Mouse (Mus musculus) limb, embryonic 14.5 days (tissue): ENCODE data around the gene Arih1. TPM values are rescaled to one million over a fixed set of nuclear protein-coding genes. Genes with fewer than 3 reads are reported as not detected.

Source experiments
- ATAC-seq: fragments of 200-750 bp; cut with Nextera tagmentation; 2 replicates; pipeline ENCODE4 v1.8.0; 2017; ENCODE audit warnings: low read depth, moderate number of reproducible peaks, moderate TSS enrichment; ENCODE audit not compliant: low FRiP score
- DNase-seq: peaks from one replicate; pipeline ENCODE4 v3.0.0-alpha.2; 2015; ENCODE audit warnings: low spot score
- H3K27ac ChIP-seq: fragments of 300-500 bp; sonication (generic); replicated peaks from 2 replicates; pipeline ENCODE4 v1.5.1; 2014; ENCODE audit warnings: low read depth, mild to moderate bottlenecking, low read length, moderate library complexity, mixed read lengths
- H3K27me3 ChIP-seq: fragments of 300-500 bp; sonication (generic); 2 replicates; pipeline ENCODE4 v1.6.1; 2014; ENCODE audit warnings: low read length, mixed read lengths; ENCODE audit not compliant: control insufficient read depth, insufficient read depth
- H3K36me3 ChIP-seq: fragments of 300-500 bp; sonication (generic); 2 replicates; pipeline ENCODE4 v1.6.1; 2014; ENCODE audit warnings: mild to moderate bottlenecking, low read length, moderate library complexity, mixed read lengths; ENCODE audit not compliant: control insufficient read depth, insufficient read depth
- H3K4me1 ChIP-seq: fragments of 300-500 bp; sonication (generic); 2 replicates; pipeline ENCODE4 v1.6.1; 2014; ENCODE audit warnings: antibody characterized with exemption, low read length, mixed read lengths; ENCODE audit not compliant: control insufficient read depth, insufficient read depth
- H3K4me2 ChIP-seq: fragments of 300-500 bp; sonication (generic); replicated peaks from 2 replicates; pipeline ENCODE4 v1.6.1; 2014; ENCODE audit warnings: low read depth, mild to moderate bottlenecking, low read length, moderate library complexity; ENCODE audit not compliant: severe bottlenecking
- H3K4me3 ChIP-seq: fragments of 300-500 bp; sonication (generic); replicated peaks from 2 replicates; pipeline ENCODE4 v1.5.1; 2014; ENCODE audit warnings: low read length
- H3K9ac ChIP-seq: fragments of 300-500 bp; sonication (generic); 2 replicates; pipeline ENCODE4 v1.6.1; 2014; ENCODE audit warnings: mild to moderate bottlenecking, low read depth, low read length, moderate library complexity; ENCODE audit not compliant: severe bottlenecking
- H3K9me3 ChIP-seq: fragments of 300-500 bp; sonication (generic); 2 replicates; pipeline ENCODE4 v1.6.1; 2016; ENCODE audit warnings: low read length; ENCODE audit not compliant: control insufficient read depth
- POLR2A ChIP-seq: fragments of 200-500 bp; IDR thresholded peaks from 2 replicates; pipeline ENCODE4 v1.8.0; 2012; ENCODE audit warnings: inconsistent platforms, mild to moderate bottlenecking, moderate library complexity, borderline replicate concordance; ENCODE audit not compliant: insufficient read depth, insufficient read length; ENCODE audit errors: extremely low read depth
- WGBS: fragments of 180-500 bp; shearing (Covaris S2); extraction: QIAGEN DNeasy Blood & Tissue Kit; methylation state at CpG from one replicate; pipeline ENCODE4 v1.1.7; 2014; 5-methylcytosine and 5-hydroxymethylcytosine counted together
- polyA plus RNA-seq, 2 experiments: library from polyadenylated mRNA; depleted of rRNA in 1 of 2; stranded (reverse) in 1 of 2; unstranded in 1 of 2; fragments of >200 nt; fragmentation: Nextera tagmentation in 1 of 2; extraction: Ambion mirVana in 1 of 2; gene quantifications; 2 replicates each; pipeline versions ENCODE4 v1.2.1 to v1.2.3; 2012 to 2014

Arih1 gene
- polyA plus RNA-seq, 2 experiments, result 16.8 to 48.6 TPM

GRCm38 (mm10) chr9:59527580-59527979 is 41.2 kb upstream of the Arih1 start:
- TF ChIP-seq POLR2A, result no peak
- no peaks in the 10 kb centered on the region for H3K9me3 ChIP-seq
- 81% methylated on average over 3 of the region's 3 CpGs for WGBS
- H3K36me3 ChIP-seq, result no peaks in the 10 kb centered on the region
- H3K27me3 ChIP-seq, result no peaks in the 10 kb centered on the region
- no peak for DNase-seq
- no peaks in the 10 kb centered on the region for H3K4me1 ChIP-seq
- ATAC-seq, result no peak
- no peak overlapping the region for H3K9ac ChIP-seq
- no peak overlapping the region for H3K27ac ChIP-seq
- H3K4me3 ChIP-seq, result no peak overlapping the region
- H3K4me2 ChIP-seq, result no peak overlapping the region

GRCm38 (mm10) chr9:59526727-59527126 is 40.3 kb upstream of the Arih1 start:
- ATAC-seq, result no peak
- no peaks in the 10 kb centered on the region for H3K27me3 ChIP-seq
- H3K4me3 ChIP-seq, result no peak overlapping the region
- no peaks in the 10 kb centered on the region for H3K36me3 ChIP-seq
- H3K9ac ChIP-seq, result no peak overlapping the region
- no peak overlapping the region for H3K27ac ChIP-seq
- H3K4me1 ChIP-seq, result no peaks in the 10 kb centered on the region
- no peak for DNase-seq
- H3K9me3 ChIP-seq, result no peaks in the 10 kb centered on the region
- WGBS, result 87% methylated on average over 6 of the region's 6 CpGs
- H3K4me2 ChIP-seq, result no peak overlapping the region
- TF ChIP-seq POLR2A, result no peak

DNA sequence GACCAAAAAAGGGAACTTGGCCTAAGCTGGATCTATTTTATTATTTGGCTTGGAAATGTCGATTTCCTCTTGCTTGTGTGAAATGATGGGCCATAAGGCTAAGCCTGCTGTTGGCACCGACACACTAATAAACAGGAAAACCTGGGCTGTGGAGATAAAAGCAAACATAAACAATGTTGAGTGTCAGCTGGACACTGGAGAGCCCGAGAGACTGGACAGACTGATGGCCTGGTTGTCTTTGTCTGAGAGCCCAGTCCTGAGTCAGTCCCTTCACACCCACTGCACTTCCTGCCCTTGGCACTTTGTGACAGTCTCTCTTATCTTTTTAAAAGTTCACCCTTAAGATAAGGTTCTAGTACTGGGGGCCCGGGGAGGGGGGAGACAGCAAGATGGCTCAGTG is 36.5 kb upstream of the Arih1 start:
- no peaks in the 10 kb centered on the region for H3K4me1 ChIP-seq
- H3K27ac ChIP-seq, result no peak overlapping the region
- H3K27me3 ChIP-seq, result no peaks in the 10 kb centered on the region
- no peaks in the 10 kb centered on the region for H3K36me3 ChIP-seq
- ATAC-seq, result no peak
- TF ChIP-seq POLR2A, result no peak
- no peak overlapping the region for H3K9ac ChIP-seq
- DNase-seq, result no peak
- no peaks in the 10 kb centered on the region for H3K9me3 ChIP-seq
- 52% methylated on average over 4 of the region's 4 CpGs for WGBS
- no peak overlapping the region for H3K4me3 ChIP-seq
- no peak overlapping the region for H3K4me2 ChIP-seq

DNA sequence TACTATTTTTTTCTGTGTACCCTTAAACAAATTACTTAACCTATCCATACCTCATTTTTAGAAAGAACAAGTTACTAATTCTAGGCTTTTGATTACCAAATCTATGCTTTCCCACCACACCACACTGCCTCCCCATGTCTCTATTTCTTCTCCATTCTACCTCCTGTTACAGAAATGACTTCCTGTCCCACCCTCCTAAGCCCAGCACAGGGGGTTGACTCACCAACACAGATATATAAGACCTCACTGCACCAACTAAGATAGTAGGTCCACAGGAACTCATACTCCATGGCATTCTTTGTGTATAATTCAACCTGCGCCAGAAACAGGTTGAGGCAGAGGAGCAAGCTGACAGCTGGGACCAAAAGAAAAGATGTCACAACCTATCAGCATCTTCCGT is 33.0 kb upstream of the Arih1 start:
- no peaks in the 10 kb centered on the region for H3K9me3 ChIP-seq
- 97% methylated on average over 2 of the region's 2 CpGs for WGBS
- H3K9ac ChIP-seq, result no peak overlapping the region
- no peaks in the 10 kb centered on the region for H3K27me3 ChIP-seq
- no peak for ATAC-seq
- H3K27ac ChIP-seq, result no peak overlapping the region
- H3K4me1 ChIP-seq, result no peaks in the 10 kb centered on the region
- TF ChIP-seq POLR2A, result no peak
- no peaks in the 10 kb centered on the region for H3K36me3 ChIP-seq
- no peak overlapping the region for H3K4me3 ChIP-seq
- no peak overlapping the region for H3K4me2 ChIP-seq
- no peak for DNase-seq

- ATAC-seq (no peak), DNase-seq (no peak)
- no peaks in the 10 kb centered on the region for H3K9me3 ChIP-seq
- H3K36me3 ChIP-seq, result no peaks in the 10 kb centered on the region
- no peak for TF ChIP-seq POLR2A
- H3K4me3 ChIP-seq, result no peak overlapping the region
- H3K9ac ChIP-seq, result no peak overlapping the region
- H3K4me2 ChIP-seq, result no peak overlapping the region
- 75% methylated on average over 5 of the region's 5 CpGs for WGBS
- no peaks in the 10 kb centered on the region for H3K4me1 ChIP-seq
- H3K27ac ChIP-seq, result no peak overlapping the region
- no peaks in the 10 kb centered on the region for H3K27me3 ChIP-seq
These were observed 32.6 kb upstream of the Arih1 start for GRCm38 (mm10) chr9:59518976-59519375.

- Histone ChIP-seq H3K4me1 (no peaks in the 10 kb centered on the region), H3K4me2 (no peak overlapping the region), H3K27ac (no peak overlapping the region), H3K27me3 (no peaks in the 10 kb centered on the region), H3K36me3 (no peaks in the 10 kb centered on the region), H3K4me3 (no peak overlapping the region), H3K9me3 (no peaks in the 10 kb centered on the region), H3K9ac (no peak overlapping the region)
- DNase-seq, result no peak
- ATAC-seq, result no peak
- TF ChIP-seq POLR2A, result no peak
- 23% methylated on average over 7 of the region's 7 CpGs for WGBS
These were observed 30.7 kb upstream of the Arih1 start for GRCm38 (mm10) chr9:59517127-59517526.
